Mouse (Mus musculus): ENCODE measurements around the gene Rps27.
A peak's percentile ranks its signal among the peaks of the same experiment; 100 is the strongest.
"Not testable (repeated sequence)": the region's sequence is repeated elsewhere in the genome, so short reads cannot be mapped to it uniquely, and the experiment has no call there.

Gene Rps27

GRCm38 (mm10) chr3:90213377-90213866, at the start of gene Rps27, which contains the start of gene Rab13:
Gene Rps27 (minus strand): TSS chr3:90213651.
Gene Rab13 (plus strand): TSS chr3:90213695.
- DNase-seq, result peak; percentile 94

DNA sequence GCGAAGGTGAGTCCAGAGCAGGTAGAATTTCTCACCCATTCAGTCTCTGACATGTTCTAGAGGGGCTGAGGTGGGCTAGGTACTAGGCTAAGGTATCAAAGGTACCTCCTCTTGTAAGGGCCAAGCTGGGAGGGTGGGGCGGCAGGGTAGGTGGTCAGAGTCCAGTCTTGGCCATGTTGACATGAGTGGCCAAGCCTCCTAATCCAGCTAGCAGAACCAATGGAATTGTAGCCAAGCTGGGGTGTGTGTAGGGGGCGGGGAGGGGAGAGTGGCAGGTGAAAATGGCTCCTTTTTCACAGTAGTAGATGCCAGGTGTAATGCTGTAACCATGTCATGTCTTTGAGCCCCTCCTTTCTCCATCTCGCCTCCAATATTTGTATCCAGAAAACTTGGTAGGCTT, 45.1 kb upstream of the Rps27 start:
- DNase-seq, result no peak

- DNase-seq, result peak; percentile 21
Observed at GRCm38 (mm10) chr3:90256731-90257530, 43.5 kb upstream of the Rps27 start.

- no peak for DNase-seq
Observed at GRCm38 (mm10) chr3:90255784-90256353, 42.4 kb upstream of the Rps27 start.

DNA sequence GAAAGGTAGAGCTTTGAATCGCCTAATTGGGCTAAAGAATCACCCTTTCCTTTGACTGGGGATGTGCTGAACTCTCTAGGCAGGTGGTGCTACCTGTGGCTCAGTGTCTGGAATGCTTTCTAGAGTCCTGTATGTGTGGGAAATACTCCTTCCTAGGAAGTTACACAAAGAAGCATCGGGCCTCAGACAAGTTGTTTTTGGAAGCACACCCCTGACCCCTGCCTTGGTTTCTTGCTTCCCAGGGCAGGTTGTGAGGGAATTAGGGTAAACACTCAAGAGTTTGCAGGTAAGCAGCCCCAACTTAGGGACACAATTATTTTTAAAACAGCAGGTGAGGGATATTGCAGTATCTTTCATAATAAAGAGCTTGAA, 41.7 kb upstream of the Rps27 start:
- no peak for DNase-seq

DNA sequence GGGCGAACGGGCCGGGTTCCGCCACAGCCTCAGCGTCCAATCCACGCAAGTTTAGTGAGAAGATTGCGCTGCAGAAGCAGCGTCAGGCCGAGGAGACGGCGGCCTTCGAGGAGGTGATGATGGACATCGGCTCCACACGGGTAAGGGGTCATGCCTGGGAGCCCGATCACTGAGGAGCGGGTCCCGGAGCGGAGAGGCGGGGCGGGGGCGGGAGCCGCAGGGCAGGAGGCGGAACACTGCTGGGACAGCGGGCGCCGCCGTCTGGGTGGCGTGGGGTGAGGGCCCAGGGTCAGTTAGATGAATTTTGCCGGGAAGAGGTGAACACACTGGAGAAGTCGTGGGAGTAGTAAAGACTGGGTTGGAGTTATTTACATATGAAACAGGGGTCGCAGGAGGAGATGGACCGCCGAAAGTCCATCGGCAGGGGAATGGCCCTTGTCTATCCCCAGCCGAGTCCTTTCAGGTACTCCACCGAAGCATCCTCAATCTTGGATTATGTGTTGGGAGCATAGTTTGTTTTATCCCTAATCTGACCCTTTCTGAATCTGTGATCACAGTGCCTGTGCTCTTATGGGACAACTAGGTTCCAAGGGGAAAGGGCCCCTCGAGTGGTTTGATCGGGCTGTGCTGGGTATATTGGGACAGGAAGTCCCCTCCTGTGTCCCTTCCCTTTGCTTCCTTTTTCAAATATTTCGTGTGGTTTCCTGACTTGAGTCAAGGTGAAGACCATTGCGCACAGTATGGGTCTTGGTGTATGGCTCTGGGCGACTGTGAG, 41.2 kb upstream of the Rps27 start:
- DNase-seq, result peak; percentile 70

DNA sequence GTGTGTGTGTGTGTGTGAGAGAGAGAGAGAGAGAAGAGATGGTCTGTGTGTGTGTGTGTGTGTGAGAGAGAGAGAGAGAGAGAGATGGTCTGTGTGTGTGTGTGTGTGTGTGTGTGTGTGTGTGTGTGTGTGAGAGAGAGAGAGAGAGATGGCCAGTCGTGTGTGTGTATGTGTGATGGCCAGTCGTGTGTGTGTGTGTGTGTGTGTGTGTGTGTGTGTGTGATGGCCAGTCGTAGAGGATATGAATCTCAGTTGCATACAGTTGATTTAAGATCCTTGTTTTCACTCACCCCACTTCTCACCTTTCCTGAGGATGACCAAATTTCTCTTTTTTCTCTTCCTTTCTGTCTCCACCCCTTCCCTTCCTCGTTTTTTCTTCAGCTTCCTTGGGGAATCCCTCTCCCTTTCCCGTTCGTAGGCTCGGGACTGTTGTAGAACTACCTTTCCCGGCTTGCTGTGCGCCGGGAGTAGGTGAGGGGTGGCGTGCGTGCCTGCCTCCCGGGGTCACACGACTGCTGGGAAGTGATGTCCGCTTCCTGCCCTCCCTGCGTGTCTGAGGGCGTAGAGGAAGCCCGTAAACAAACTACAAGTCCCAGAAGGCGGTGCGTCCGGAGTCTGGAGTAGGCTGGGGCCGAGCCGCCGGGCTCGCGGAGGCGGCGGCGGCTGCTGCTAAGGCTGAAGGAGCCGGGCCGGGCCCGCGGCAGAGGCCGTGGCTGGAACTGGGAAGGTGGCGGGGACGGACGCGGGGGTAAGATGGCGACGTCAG, 40.4 kb upstream of the Rps27 start, which contains the start of gene Crtc2:
TSS of gene Crtc2 (plus strand) at position 511 of the 766 bp plus-strand sequence.
- peak; percentile 98 for DNase-seq

DNA sequence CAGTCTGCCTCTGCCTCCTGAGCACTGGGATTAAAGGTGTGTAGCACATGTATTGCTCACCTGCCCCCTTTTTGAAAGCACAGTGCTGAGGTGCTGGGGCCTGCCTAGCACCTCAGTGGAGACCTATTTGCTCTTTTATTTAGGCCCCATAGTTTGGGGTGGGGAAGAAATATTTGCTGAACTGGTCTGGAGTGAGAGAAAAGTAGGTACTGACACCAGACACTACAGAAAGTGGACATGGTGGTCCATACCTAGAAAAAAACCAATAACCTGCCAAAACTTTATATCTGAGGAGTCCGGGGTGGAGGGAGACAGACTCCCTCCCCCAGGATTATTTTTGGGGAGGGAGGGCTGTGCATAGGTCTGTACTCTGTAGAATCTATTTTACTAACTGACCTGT, 39.7 kb upstream of the Rps27 start:
- not testable (repeated sequence) for DNase-seq

DNA sequence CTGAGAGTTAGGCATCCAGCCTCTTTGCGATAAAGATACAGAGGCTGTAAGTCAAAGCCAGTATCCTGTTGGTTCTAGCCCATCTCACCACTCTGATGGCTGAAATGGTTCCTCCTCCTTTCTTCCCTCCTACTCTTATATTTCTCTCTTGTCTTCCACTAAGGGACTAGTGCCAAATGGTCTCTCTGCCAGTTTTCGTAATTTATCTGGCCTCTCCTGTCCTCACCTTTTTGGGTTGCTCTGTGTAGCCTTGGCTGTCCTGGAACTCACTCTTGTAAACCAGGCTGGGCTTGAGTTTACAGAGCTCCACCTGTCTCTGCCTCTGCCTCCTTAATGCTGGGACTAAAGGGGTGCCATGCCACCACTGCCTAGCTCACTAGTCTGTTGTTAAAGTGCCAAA, 39.2 kb upstream of the Rps27 start:
- DNase-seq, result not testable (repeated sequence)

DNA sequence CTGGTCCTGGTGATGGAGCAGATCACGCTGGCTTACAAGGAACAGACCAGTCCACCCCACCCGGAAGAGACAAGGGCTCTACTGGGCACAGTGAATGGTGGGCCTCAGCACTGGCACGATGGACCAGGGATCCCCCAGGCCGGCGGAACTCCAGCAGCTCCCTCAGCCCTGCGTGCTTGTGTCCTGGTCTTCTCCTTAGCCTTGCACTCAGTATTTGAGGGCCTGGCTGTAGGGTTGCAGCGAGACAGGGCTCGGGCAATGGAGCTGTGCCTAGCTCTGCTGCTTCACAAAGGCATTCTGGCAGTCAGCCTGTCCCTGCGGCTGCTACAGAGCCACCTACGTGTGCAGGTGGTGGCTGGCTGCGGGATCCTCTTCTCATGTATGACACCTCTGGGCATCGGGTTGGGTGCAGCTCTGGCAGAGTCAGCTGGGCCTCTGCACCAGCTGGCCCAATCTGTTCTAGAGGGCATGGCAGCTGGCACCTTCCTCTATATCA, 38.3 kb upstream of the Rps27 start:
- DNase-seq, result not testable (repeated sequence)

- DNase-seq, result no peak
Observed at GRCm38 (mm10) chr3:90250791-90251190, 37.3 kb upstream of the Rps27 start.

- DNase-seq, result peak; percentile 60
Observed at GRCm38 (mm10) chr3:90248746-90249100, 35.3 kb upstream of the Rps27 start.

GRCm38 (mm10) chr3:90247960-90248745, 34.7 kb upstream of the Rps27 start, which contains the start of gene Slc39a1:
Gene Slc39a1 (plus strand): TSS chr3:90248172.
- peak; percentile 97 for DNase-seq

GRCm38 (mm10) chr3:90247630-90247959, 34.1 kb upstream of the Rps27 start:
- DNase-seq, result no peak

- no peak for DNase-seq
Observed at GRCm38 (mm10) chr3:90245406-90245805, 32.0 kb upstream of the Rps27 start.

- DNase-seq, result peak; percentile 75
Observed at GRCm38 (mm10) chr3:90242984-90243775, 29.7 kb upstream of the Rps27 start, which contains the start of gene Creb3l4. Gene Creb3l4 (minus strand): TSS chr3:90243512.

DNA sequence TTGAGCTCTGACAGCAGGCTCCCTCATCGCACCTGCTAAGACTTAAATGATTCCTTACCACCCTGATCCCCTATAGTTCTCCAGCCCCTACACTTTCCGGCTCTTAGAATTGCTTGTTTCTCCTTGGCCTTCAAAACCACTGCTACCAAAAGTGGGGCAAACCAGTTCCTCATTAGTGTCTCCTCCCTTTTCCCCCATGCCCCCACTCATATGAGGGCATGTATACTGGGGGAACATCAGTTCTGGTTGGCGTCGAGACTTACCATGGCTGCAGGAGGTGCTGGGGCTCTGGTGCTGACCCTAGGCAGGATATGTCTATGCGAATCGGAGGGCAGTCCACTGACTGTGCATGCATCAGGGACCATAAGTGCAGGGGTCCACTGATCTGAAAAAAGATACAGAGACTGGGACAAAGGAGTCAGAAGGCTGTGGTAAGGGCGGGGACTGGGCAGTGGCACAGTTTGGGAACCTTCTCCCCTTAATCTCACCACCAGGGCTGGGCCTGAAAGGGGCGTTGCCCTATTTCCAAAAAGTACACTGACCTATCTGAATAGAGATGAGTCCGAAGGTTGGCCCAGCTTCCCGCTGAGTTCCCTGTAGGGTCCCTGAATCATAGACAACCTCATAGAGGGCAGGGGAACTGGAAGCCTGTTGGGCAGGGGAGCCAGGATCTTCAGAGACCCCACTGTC, 28.4 kb upstream of the Rps27 start:
- DNase-seq, result no peak

- no peak for DNase-seq
Observed at GRCm38 (mm10) chr3:90241251-90241650, 27.8 kb upstream of the Rps27 start.

- DNase-seq, result peak; percentile 95
Observed at GRCm38 (mm10) chr3:90231507-90232333, 18.3 kb upstream of the Rps27 start, which contains the start of gene Jtb. Gene Jtb (plus strand): TSS chr3:90231597.

Data from lung, postnatal 10 days (tissue).